Comparison of ENCODE assay signal across 18 mouse cellular contexts in the genomic region with DNA sequence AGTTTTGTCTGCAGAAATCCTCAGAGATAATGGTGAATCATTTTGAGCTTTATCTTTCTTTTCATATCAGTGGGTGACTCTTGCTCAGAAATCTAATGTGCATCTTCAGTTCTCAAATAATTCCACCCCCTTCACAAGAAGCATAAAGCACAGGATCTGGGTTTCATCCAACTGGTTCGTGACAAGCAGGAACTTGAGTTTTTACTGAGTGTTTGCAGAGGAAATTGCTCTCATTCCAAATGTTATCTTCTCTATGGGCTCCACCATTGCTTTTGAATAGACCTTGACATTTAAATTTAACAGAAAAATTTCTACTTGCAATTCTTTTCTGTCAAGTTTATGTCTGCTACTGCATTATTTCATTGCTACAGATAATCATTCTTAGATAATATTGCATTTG.
"Had no signal": no experiment of that assay in that cellular context is flagged by ENCODE, and none has a peak within 500 bp of the region (broad histone marks: within the 10 kb centered on the region; RNA-seq: fewer than 3 reads in every experiment).

No protein-coding gene starts in this region.

- H3K36me3 ChIP-seq: liver, embryonic 13.5 days; lung, embryonic 15.5 days; midbrain, embryonic 10.5 days; midbrain, embryonic 13.5 days; neural tube, embryonic 13.5 days had no signal

- DNase-seq: kidney, adult 18-20 months; kidney, adult 9 months; kidney, postnatal 14 days; kidney, postnatal 4 days; liver, embryonic 13.5 days; lung, postnatal 10 days; lung, postnatal 36 days; retina, postnatal 1 day; right cerebral cortex, postnatal 4 days; thymus, postnatal 25 days had no signal

- H3K9ac ChIP-seq: liver, embryonic 13.5 days; lung, embryonic 15.5 days; midbrain, embryonic 13.5 days; neural tube, embryonic 13.5 days had no signal

- ATAC-seq: midbrain, embryonic 13.5 days; midbrain, embryonic 16.5 days had no signal

- H3K4me3 ChIP-seq: liver, embryonic 13.5 days; lung, embryonic 15.5 days; megakaryocyte, embryonic 14.5 days; midbrain, embryonic 10.5 days; midbrain, embryonic 13.5 days; myocyte; neural tube, embryonic 13.5 days had no signal

- H3K9me3 ChIP-seq: lung, embryonic 15.5 days; midbrain, embryonic 10.5 days; midbrain, embryonic 13.5 days; neural tube, embryonic 13.5 days had no signal

- H3K4me2 ChIP-seq: liver, embryonic 13.5 days; lung, embryonic 15.5 days; midbrain, embryonic 13.5 days; neural tube, embryonic 13.5 days had no signal

- H3K27ac ChIP-seq: liver, embryonic 13.5 days; lung, embryonic 15.5 days; midbrain, embryonic 10.5 days; midbrain, embryonic 13.5 days; neural tube, embryonic 13.5 days; stomach, postnatal 0 days had no signal

- H3K4me1 ChIP-seq: liver, embryonic 13.5 days; lung, embryonic 15.5 days; megakaryocyte, embryonic 14.5 days; midbrain, embryonic 10.5 days; midbrain, embryonic 13.5 days; neural tube, embryonic 13.5 days had no signal

- H3K27me3 ChIP-seq: liver, embryonic 13.5 days; lung, embryonic 15.5 days; megakaryocyte, embryonic 14.5 days; midbrain, embryonic 13.5 days; neural tube, embryonic 13.5 days had no signal
